Mouse (Mus musculus) C2C12 (cell line): Measurements from ENCODE around the gene Cd164.

ENCODE experiments used
- CEBPB ChIP-seq: IDR thresholded peaks from one replicate; pipeline ENCODE4 v1.6.1; 2011; ENCODE audit warnings: low read depth, mild to moderate bottlenecking, control low read depth, moderate library complexity
- CTCF ChIP-seq: IDR thresholded peaks from one replicate; pipeline ENCODE4 v1.5.1; 2011; ENCODE audit not compliant: control insufficient read depth, insufficient read depth, insufficient read length
- MYOD1 ChIP-seq: IDR thresholded peaks from one replicate; pipeline ENCODE4 v1.6.1; 2011; ENCODE audit warnings: low read depth; ENCODE audit not compliant: control insufficient read depth, insufficient read length
- MYOG ChIP-seq: IDR thresholded peaks from one replicate; pipeline ENCODE4 v1.6.1; 2011; ENCODE audit not compliant: control insufficient read depth, insufficient read length; ENCODE audit errors: extremely low read depth
- USF1 ChIP-seq: IDR thresholded peaks from one replicate; pipeline ENCODE4 v1.6.1; 2011; ENCODE audit warnings: low read depth, mild to moderate bottlenecking, control low read depth, moderate library complexity

GRCm38 (mm10) chr10:41479961-41480360 is 39.3 kb upstream of the Cd164 start:
- TF ChIP-seq MYOG (no peak), CTCF (no peak), USF1 (no peak), MYOD1 (no peak), CEBPB (no peak)
